In genomic region chr1:138135637-138136372, GRCm38 (mm10) we compare ENCODE assay signal across 8 mouse cellular contexts. TPM values are rescaled to one million over a fixed set of nuclear protein-coding genes. Genes with fewer than 3 reads are reported as not detected.
DNase-seq lines count a peak whose midpoint lies in the region; ATAC-seq and TF ChIP-seq lines count a peak whose summit lies in the region.

No protein-coding gene starts in this region.

- no peaks in the 10 kb centered on the region for H3K36me3 ChIP-seq in intestine, embryonic 15.5 days
- no peaks in the 10 kb centered on the region for H3K36me3 ChIP-seq in intestine, postnatal 0 days (ENCODE audit: control insufficient read depth, insufficient read depth)
- H3K36me3 ChIP-seq in embryonic facial prominence, embryonic 10.5 days (replicated peaks) = no peaks in the 10 kb centered on the region
- H3K36me3 ChIP-seq in limb, embryonic 10.5 days = no peaks in the 10 kb centered on the region
- H3K36me3 ChIP-seq in myocyte (ENCODE audit: control insufficient read depth, insufficient read depth) = no peaks in the 10 kb centered on the region

- H3ac ChIP-seq in myocyte (ENCODE audit: control insufficient read depth, insufficient read length) = no peak overlapping the region

- H3K27me3 ChIP-seq in intestine, embryonic 15.5 days (replicated peaks) = no peaks in the 10 kb centered on the region
- H3K27me3 ChIP-seq in intestine, postnatal 0 days (replicated peaks; ENCODE audit: control insufficient read depth, insufficient read depth, low read length) = no peaks in the 10 kb centered on the region
- no peaks in the 10 kb centered on the region for H3K27me3 ChIP-seq in embryonic facial prominence, embryonic 10.5 days (replicated peaks; ENCODE audit: low read depth, poor library complexity, severe bottlenecking)
- H3K27me3 ChIP-seq in limb, embryonic 10.5 days (ENCODE audit: low read depth, poor library complexity, severe bottlenecking) = no peaks in the 10 kb centered on the region
- H3K27me3 ChIP-seq in myocyte (ENCODE audit: control insufficient read depth, insufficient read depth, insufficient read length) = no peaks in the 10 kb centered on the region

- ATAC-seq in intestine, embryonic 15.5 days = no peak
- no peak for ATAC-seq in intestine, postnatal 0 days

- H3K79me2 ChIP-seq in myocyte (ENCODE audit: control insufficient read depth, insufficient read depth) = no peaks in the 10 kb centered on the region

- TF ChIP-seq POLR2A in myocyte (IDR thresholded peaks at IDR 0.05; ENCODE audit: insufficient read length, low read depth) = no peak

- no peak for TF ChIP-seq CTCF in intestine, postnatal 0 days (IDR thresholded peaks at IDR 0.05; ENCODE audit: low read depth)

- DNase-seq in embryonic facial prominence, embryonic 10.5 days (ENCODE audit: low spot score) = no peak
- DNase-seq in limb, embryonic 10.5 days (ENCODE audit: low spot score) = no peak
- no peak for DNase-seq in adrenal gland, adult 2 months
- DNase-seq in thymus, postnatal 0 days (ENCODE audit: low spot score) = no peak
- no peak for DNase-seq in gastrocnemius, adult 8-10 months (ENCODE audit: low spot score in 2 of 2)

- H3K4me1 ChIP-seq in intestine, embryonic 15.5 days (replicated peaks) = no peaks in the 10 kb centered on the region
- H3K4me1 ChIP-seq in intestine, postnatal 0 days (replicated peaks; ENCODE audit: control insufficient read depth, insufficient read depth, low read length) = no peaks in the 10 kb centered on the region
- peaks cover 15% of the 10 kb centered on the region for H3K4me1 ChIP-seq in embryonic facial prominence, embryonic 10.5 days
- H3K4me1 ChIP-seq in limb, embryonic 10.5 days = peaks cover 18% of the 10 kb centered on the region

- H3K4me2 ChIP-seq in intestine, embryonic 15.5 days (replicated peaks) = peak overlapping the region; percentile 33; the same call in 1 of the 2 replicates
- H3K4me2 ChIP-seq in intestine, postnatal 0 days (replicated peaks; ENCODE audit: low read depth) = no peak overlapping the region
- peak overlapping the region; percentile 19 for H3K4me2 ChIP-seq in myocyte (ENCODE audit: low read depth)

- 72% methylated on average over 9 of the region's 9 CpGs for WGBS in intestine, embryonic 15.5 days
- 76% methylated on average over 9 of the region's 9 CpGs for WGBS in intestine, postnatal 0 days
- WGBS in embryonic facial prominence, embryonic 10.5 days = 66% methylated on average over 9 of the region's 9 CpGs
- WGBS in limb, embryonic 10.5 days = 85% methylated on average over 9 of the region's 9 CpGs

- H3K27ac ChIP-seq in intestine, embryonic 15.5 days = no peak overlapping the region
- H3K27ac ChIP-seq in intestine, postnatal 0 days (ENCODE audit: low read depth, low read length) = no peak overlapping the region
- peak overlapping the region; percentile 30 for H3K27ac ChIP-seq in embryonic facial prominence, embryonic 10.5 days (replicated peaks)
- H3K27ac ChIP-seq in limb, embryonic 10.5 days = peak overlapping the region; percentile 31; the same call in 1 of the 2 replicates

- H3K4me3 ChIP-seq in intestine, embryonic 15.5 days (replicated peaks) = no peak overlapping the region
- no peak overlapping the region for H3K4me3 ChIP-seq in intestine, postnatal 0 days (ENCODE audit: low read depth, low read length)
- H3K4me3 ChIP-seq in embryonic facial prominence, embryonic 10.5 days = peak overlapping the region; percentile 8; the same call in 1 of the 2 replicates
- H3K4me3 ChIP-seq in limb, embryonic 10.5 days = no peak overlapping the region
- no peak overlapping the region for H3K4me3 ChIP-seq in myocyte

- no peak overlapping the region for H3K9ac ChIP-seq in intestine, embryonic 15.5 days
- H3K9ac ChIP-seq in intestine, postnatal 0 days (ENCODE audit: low read depth, low read length) = no peak overlapping the region

- no peaks in the 10 kb centered on the region for H3K9me3 ChIP-seq in intestine, embryonic 15.5 days
- no peaks in the 10 kb centered on the region for H3K9me3 ChIP-seq in intestine, postnatal 0 days (ENCODE audit: control insufficient read depth)
- H3K9me3 ChIP-seq in embryonic facial prominence, embryonic 10.5 days = no peaks in the 10 kb centered on the region
- no peaks in the 10 kb centered on the region for H3K9me3 ChIP-seq in limb, embryonic 10.5 days (replicated peaks)

TF ChIP-seq in myocyte, 11 proteins besides CTCF, POLR2A, EP300 and RAD21:
- no peak for TF ChIP-seq E2F4 (IDR thresholded peaks at IDR 0.05; ENCODE audit: insufficient read depth)
- no peak for TF ChIP-seq MYOD1 (IDR thresholded peaks at IDR 0.05; ENCODE audit: control insufficient read depth in 1 of 3, insufficient read length in 2 of 3, low read depth in 2 of 3)
- no peak for TF ChIP-seq TCF3 (IDR thresholded peaks at IDR 0.05; ENCODE audit: insufficient read length, low read depth)
- TF ChIP-seq TCF12 (IDR thresholded peaks at IDR 0.05; ENCODE audit: insufficient read depth, poor library complexity, severe bottlenecking) = no peak
- TF ChIP-seq MAX (IDR thresholded peaks at IDR 0.05; ENCODE audit: low read depth) = no peak
- no peak for TF ChIP-seq POLR2AphosphoS2 (IDR thresholded peaks at IDR 0.05; ENCODE audit: insufficient read length, low read depth)
- TF ChIP-seq SRF (IDR thresholded peaks at IDR 0.05; ENCODE audit: control insufficient read depth, insufficient read length, low read depth) = no peak
- TF ChIP-seq USF1 (IDR thresholded peaks at IDR 0.05; ENCODE audit: low read depth) = no peak
- no peak for TF ChIP-seq MYOG (IDR thresholded peaks at IDR 0.05; ENCODE audit: control insufficient read depth in 1 of 3, insufficient read depth in 1 of 3, insufficient read length in 2 of 3, low read depth in 2 of 3)
- TF ChIP-seq REST (IDR thresholded peaks at IDR 0.05; ENCODE audit: insufficient read depth, insufficient read length) = no peak
- no peak for TF ChIP-seq CEBPB (IDR thresholded peaks at IDR 0.05; ENCODE audit: insufficient read depth, poor library complexity, severe bottlenecking)

RNA-seq across cellular contexts. Expression of gene Ptprc, which starts 39.7 kb away (rescaled TPM):
- 5.5 and 6.3 TPM in 2 replicates for polyA plus RNA-seq in intestine, embryonic 15.5 days (2015; fragmentation: Nextera tagmentation; extraction: Ambion mirVana)
- 3.3 and 3.6 TPM in 2 replicates for polyA plus RNA-seq in intestine, postnatal 0 days (2015; fragmentation: Nextera tagmentation; extraction: Ambion mirVana)
- 1.6 and 1.8 TPM in 2 replicates for polyA plus RNA-seq in embryonic facial prominence, embryonic 10.5 days (2016; fragmentation: Nextera tagmentation; extraction: Ambion mirVana)
- polyA plus RNA-seq in limb, embryonic 10.5 days (2016; fragmentation: Nextera tagmentation; extraction: Ambion mirVana) = 0.64 and 0.96 TPM in 2 replicates
- not detected for polyA plus RNA-seq in myocyte (2012; fragmentation: generic; extraction: Trizol)
- total RNA-seq in adrenal gland, adult 2 months (2021) = 1 to 10 TPM; 6.2 to 8.9 TPM
- polyA plus RNA-seq in adrenal gland, adult 2 months (2012; rRNA removed) = 4.6 and 6.2 TPM in 2 replicates
- polyA plus RNA-seq in thymus, postnatal 0 days (2015; fragmentation: Nextera tagmentation; extraction: Ambion mirVana) = 408 and 445 TPM in 2 replicates
- total RNA-seq in gastrocnemius, adult 8-10 months (2022) = 1 to 10 TPM in 1 of 4 experiments, under 1 TPM in 3; 0.53 to 1.1 (median 0.90) TPM

Comparison
In these comparisons a context has a peak if more than half of its experiments do, and no peak if none do; other contexts are left out.
1. H3K27ac ChIP-seq: peak in embryonic facial prominence, embryonic 10.5 days (single experiment) and limb, embryonic 10.5 days (single experiment); none in intestine, embryonic 15.5 days (single experiment) and intestine, postnatal 0 days (single experiment).
2. RNA of gene Ptprc, which starts 39.7 kb away (polyA plus RNA-seq): 408 to 445 TPM in thymus, postnatal 0 days; 5.5 to 6.3 TPM in intestine, embryonic 15.5 days, 4.6 to 6.2 TPM in adrenal gland, adult 2 months, 3.3 to 3.6 TPM in intestine, postnatal 0 days, 1.6 to 1.8 TPM in embryonic facial prominence, embryonic 10.5 days, 0.64 to 0.96 TPM in limb, embryonic 10.5 days and not detected in myocyte (single experiment); every median in the first group is over 10 times any median in the second.